Mouse (Mus musculus) heart, adult 2 months (tissue): Measurements from ENCODE around the gene Stx3.

Experiments used
- CTCF ChIP-seq: fragments of 200-600 bp; IDR thresholded peaks from 2 replicates; pipeline ENCODE4 v1.8.1; 2022; ENCODE audit warnings: antibody characterized with exemption, mild to moderate bottlenecking, moderate library complexity
- POLR2A ChIP-seq: fragments of 200-500 bp; IDR thresholded peaks from 2 replicates; pipeline ENCODE4 v1.6.1; 2011; ENCODE audit warnings: mild to moderate bottlenecking, low read depth, low read length, control low read depth; ENCODE audit not compliant: insufficient read depth

DNA sequence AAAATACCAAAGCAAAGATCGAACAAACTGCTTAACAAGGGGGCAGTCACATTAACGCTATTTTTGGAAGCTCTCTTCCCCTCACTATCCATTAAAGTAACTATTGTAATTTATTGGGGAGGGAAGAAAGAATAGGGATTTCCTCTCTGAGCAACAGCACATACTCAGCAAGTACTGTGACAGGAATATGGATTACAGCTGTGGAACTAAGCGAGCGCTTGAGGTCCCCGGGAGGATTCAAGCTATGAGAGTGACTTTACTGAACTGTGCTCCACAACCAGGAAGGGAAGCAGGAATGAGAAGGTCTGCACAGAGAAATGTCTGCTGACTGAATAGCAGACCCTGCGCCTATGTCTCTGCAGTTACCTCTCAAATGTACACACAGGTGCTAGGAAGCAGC, 30.3 kb downstream of the Stx3 start:
- TF ChIP-seq POLR2A (no peak), CTCF (no peak)
